Mouse (Mus musculus) liver, adult 2 months (tissue): Measurements from ENCODE around the gene Cdk13.

Experiments
- CTCF ChIP-seq: fragments of 200-500 bp; IDR thresholded peaks from 2 replicates; pipeline ENCODE4 v1.5.1; 2011; ENCODE audit warnings: low read depth, low read length, control low read depth
- POLR2A ChIP-seq: fragments of 200-500 bp; IDR thresholded peaks from 2 replicates; pipeline ENCODE4 v1.6.1; 2011; ENCODE audit warnings: low read length, control low read depth; ENCODE audit not compliant: insufficient read depth; ENCODE audit errors: extremely low read depth

DNA sequence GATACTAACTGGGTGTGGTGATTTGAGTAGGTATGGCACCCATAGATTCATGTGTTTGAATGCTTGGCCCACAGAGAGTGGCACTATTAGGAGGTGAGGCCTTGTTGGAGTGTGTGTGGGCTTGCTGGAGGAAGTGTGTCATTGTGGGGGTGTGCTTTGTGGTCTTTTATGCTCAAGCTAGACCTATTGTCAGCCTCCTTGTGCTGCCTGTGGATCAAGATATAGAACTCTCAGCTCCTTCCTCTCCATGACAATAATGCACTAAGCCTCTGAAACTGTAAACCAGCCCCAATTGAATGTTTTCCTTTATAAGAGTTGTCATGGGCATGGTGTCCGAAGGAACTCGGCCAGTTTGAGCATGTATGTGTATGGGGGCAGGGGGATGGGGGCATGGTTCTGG, 38.4 kb upstream of the Cdk13 start:
- no peak for TF ChIP-seq CTCF
- no peak for TF ChIP-seq POLR2A
